Mouse (Mus musculus) liver, embryonic 14.5 days (tissue): Measurements from ENCODE around the gene Pirt.

Experiments
- CTCF ChIP-seq: IDR thresholded peaks from 2 replicates; pipeline ENCODE4 v1.5.1; 2016; ENCODE audit warnings: antibody characterized with exemption, low read depth, control low read depth
- EP300 ChIP-seq: IDR thresholded peaks from 2 replicates; pipeline ENCODE4 v1.6.1; 2016; ENCODE audit warnings: antibody characterized with exemption, low read depth

- TF ChIP-seq CTCF (no peak), EP300 (no peak)
Observed at GRCm38 (mm10) chr11:66892536-66892935, 19.2 kb upstream of the Pirt start.
